Mouse (Mus musculus) layer of hippocampus, adult 2 months (tissue): ENCODE measurements around the gene Tspan2. TPM values are rescaled to one million over a fixed set of nuclear protein-coding genes. Genes with fewer than 3 reads are reported as not detected.

Source experiments
- DNase-seq, 2 experiments: peaks; one replicate each; pipeline ENCODE4 v3.0.0; 2022; ENCODE audit warnings: low spot score in 2 of 2
- H3K27ac ChIP-seq: fragments of 200-600 bp; 2 replicates; pipeline ENCODE4 v1.8.1; 2022
- H3K4me3 ChIP-seq: fragments of 200-600 bp; 2 replicates; pipeline ENCODE4 v1.8.1; 2022; ENCODE audit warnings: mild to moderate bottlenecking
- CTCF ChIP-seq: fragments of 200-600 bp; conservative IDR thresholded peaks from 2 replicates; pipeline ENCODE4 v1.8.1; 2022; ENCODE audit warnings: antibody characterized with exemption, mild to moderate bottlenecking, moderate library complexity
- total RNA-seq, 2 experiments: library from RNA; stranded (reverse); gene quantifications; 2 replicates each; pipeline ENCODE4 v1.2.3; 2021

The Tspan2 gene
- total RNA-seq, 2 experiments from 2014 or later: 70.5 to 76.2 TPM

DNA sequence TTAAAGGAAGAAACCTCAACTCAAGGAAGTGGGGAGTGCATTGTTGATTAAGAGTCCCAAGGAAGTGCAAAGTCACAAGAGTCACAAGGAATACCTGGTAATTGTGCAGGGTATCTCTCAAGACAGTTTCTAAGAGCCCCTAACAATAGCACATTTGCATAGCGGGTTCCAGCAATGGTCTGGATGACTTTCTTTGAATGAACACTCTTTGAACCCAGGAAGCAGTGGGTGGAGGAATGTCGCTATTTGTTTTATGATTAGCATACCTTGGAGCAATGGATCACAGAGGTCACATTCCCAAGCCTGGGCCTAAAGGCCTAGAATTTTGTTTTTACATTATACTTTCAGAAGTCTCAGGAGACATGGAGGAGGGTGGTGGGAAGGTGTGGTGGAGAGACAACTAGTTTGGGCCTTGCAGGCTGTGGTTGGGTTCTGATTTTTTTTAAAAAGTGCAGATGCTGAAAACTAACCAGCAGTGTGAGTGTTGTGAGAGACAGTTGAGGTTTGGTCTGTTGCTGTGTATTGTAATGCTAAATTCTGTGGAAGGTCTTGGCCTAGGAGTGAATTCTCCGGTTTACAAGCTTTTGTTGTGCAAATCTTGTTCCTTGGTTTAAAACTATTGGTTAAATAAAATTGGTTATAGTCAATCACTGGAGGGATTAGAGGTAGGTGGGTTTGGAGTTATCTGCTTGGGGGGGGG, 16.6 kb upstream of the Tspan2 start:
- no peak for DNase-seq
- Histone ChIP-seq H3K4me3 (no peak overlapping the region), H3K27ac (no peak overlapping the region)
- TF ChIP-seq CTCF: no peak

- no peak for TF ChIP-seq CTCF
- Histone ChIP-seq H3K4me3 (no peak overlapping the region), H3K27ac (0 out of 2 replicates have a peak overlapping the region, but pooled peaks have one; percentile 36)
- no peak for DNase-seq
Observed at GRCm38 (mm10) chr3:102723154-102723553, 11.2 kb upstream of the Tspan2 start.

DNA sequence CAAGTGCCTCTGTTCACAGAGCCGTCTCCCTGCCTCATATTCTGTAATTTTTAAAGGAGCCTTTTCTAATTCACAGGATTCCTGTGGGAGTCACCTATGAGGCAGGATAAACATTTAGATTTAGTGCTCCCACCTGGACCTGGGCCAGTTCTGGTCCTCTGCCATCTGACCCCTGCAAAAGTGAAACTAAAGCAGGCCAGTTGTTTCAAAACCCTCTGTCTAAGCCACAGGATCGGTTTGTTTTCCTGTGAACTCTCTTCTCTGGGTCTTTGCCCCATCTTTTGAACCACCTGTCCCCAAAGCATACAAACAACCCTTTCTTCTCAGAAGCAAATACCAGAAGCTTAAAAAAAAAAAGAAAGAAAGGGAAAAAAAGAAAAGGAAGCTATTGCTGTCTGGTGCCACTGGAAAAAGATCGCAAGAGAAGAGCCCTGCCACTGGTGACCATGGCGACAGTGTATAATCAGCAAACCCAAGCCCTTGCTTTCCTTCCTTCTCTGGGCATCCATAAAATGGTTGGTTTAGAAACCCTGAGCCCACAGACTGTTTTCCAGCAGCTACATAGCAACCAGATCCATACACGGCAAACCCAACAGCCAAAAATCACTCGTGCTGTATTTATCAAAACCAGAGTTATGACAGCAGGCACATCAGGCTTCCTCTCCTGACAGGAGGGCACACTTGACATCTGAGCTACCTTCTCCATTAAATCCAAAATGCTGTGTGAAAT, 10.3 kb upstream of the Tspan2 start:
- TF ChIP-seq CTCF: no peak
- Histone ChIP-seq H3K27ac (peak overlapping the region; percentile 36), H3K4me3 (peak overlapping the region; percentile 25; the same call in 1 of the 2 replicates)
- DNase-seq: no peak

DNA sequence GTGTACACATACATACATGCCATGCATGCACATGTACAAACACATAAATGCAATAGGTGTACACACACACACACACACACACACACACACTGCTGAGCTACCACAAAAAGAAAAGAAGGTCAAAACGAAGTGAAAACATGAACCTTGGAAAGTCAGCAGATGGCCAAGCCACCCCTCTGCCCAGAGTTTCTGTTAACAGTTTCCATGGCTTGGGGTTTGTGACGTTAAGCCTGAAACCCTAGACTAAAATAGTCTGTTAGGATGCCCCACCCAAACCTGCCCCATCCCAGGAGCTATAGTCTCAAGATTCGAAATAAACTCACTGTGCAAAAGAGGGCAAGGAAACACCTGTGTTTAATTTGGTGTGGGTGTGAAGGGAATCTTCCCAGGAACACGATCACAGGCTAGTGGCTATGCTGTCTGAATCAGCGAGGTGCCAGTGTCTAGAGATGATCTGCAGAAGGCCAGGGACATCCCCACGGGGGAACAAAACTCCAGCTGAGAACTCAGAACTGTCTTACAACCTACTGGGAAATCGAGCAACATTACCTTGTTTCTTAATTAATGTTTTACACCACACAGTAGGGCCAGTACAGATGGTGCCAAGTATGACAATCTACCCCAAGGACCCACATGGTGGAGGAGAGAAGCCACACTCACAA, 9.4 kb upstream of the Tspan2 start:
- no peak for DNase-seq
- H3K27ac ChIP-seq: no peak overlapping the region
- no peak overlapping the region for H3K4me3 ChIP-seq
- TF ChIP-seq CTCF: no peak

DNA sequence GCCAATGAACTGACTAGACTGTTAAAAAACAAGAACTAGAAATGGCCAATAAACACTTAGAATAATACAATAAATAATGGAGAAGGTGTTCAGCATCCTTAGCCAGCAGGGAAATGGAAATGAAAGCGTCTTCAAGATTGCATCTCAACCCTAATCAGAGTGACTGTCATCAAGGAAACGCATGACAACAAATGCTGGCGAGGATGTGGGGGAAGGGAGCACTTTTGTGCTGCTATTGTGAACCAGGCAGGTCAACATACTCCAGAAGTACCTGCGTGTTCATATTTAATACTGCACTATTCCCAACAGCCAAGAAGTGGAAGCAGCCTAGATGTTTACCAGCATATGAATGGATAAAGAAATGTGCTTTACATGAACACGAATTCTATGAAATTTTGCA, 4.9 kb upstream of the Tspan2 start:
- no peak overlapping the region for H3K27ac ChIP-seq
- DNase-seq: no peak
- H3K4me3 ChIP-seq: no peak overlapping the region
- TF ChIP-seq CTCF: no peak

- Histone ChIP-seq H3K4me3 (no peak overlapping the region), H3K27ac (no peak overlapping the region)
- no peak for TF ChIP-seq CTCF
- no peak for DNase-seq
Observed at GRCm38 (mm10) chr3:102731112-102731511, 3.2 kb upstream of the Tspan2 start.

GRCm38 (mm10) chr3:102732619-102733018, 1.7 kb upstream of the Tspan2 start:
- Histone ChIP-seq H3K27ac (no peak overlapping the region), H3K4me3 (no peak overlapping the region)
- no peak for TF ChIP-seq CTCF
- DNase-seq: no peak

- Histone ChIP-seq H3K27ac (no peak overlapping the region), H3K4me3 (no peak overlapping the region)
- no peak for TF ChIP-seq CTCF
- DNase-seq: no peak
Observed at GRCm38 (mm10) chr3:102733050-102733449, 1.3 kb upstream of the Tspan2 start.

GRCm38 (mm10) chr3:102733936-102734312, 405 bp upstream of the Tspan2 start:
- Histone ChIP-seq H3K27ac (peak overlapping the region; percentile 83), H3K4me3 (peak overlapping the region; percentile 72)
- TF ChIP-seq CTCF: no peak
- peak in 1 of 2 experiments; percentile 41 for DNase-seq

DNA sequence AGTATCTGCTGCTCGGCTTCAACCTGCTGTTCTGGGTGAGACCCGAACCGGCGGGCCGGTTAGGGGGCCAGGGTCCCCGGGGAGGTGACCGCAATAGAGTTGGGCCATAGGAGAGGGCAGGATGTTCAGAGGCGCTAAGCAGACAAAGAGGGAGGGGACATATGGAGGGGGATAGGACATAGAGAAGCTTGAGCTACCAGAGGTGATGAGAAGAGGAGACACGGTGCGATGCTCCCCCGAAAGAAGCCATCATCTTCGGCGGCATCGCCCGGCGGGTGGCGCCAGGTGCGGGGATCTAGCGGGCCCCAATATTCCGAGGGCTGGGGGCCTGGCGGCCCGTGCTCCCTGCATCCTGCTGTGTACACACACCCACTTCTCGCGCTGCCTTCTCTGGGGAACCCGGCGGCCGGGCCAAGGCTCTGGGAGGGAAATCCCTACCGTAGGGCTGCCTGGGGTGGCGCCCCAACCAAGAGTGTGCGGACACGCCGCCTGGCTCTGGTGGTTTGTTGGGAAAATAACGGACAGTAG, 766 bp downstream of the Tspan2 start:
- DNase-seq: no peak
- H3K27ac ChIP-seq: peak overlapping the region; percentile 83
- TF ChIP-seq CTCF: peak; percentile 32
- H3K4me3 ChIP-seq: peak overlapping the region; percentile 72

GRCm38 (mm10) chr3:102735638-102736037, 1.3 kb downstream of the Tspan2 start:
- H3K4me3 ChIP-seq: peak overlapping the region; percentile 72
- DNase-seq: no peak
- no peak for TF ChIP-seq CTCF
- H3K27ac ChIP-seq: peak overlapping the region; percentile 83

GRCm38 (mm10) chr3:102736436-102736835, 2.1 kb downstream of the Tspan2 start:
- no peak for TF ChIP-seq CTCF
- DNase-seq: no peak
- Histone ChIP-seq H3K27ac (peak overlapping the region; percentile 83), H3K4me3 (peak overlapping the region; percentile 72)

- H3K27ac ChIP-seq: peak overlapping the region; percentile 83
- TF ChIP-seq CTCF: no peak
- no peak for DNase-seq
- peak overlapping the region; percentile 18; the same call in 1 of the 2 replicates for H3K4me3 ChIP-seq
Observed at GRCm38 (mm10) chr3:102737106-102737505, 2.8 kb downstream of the Tspan2 start.
